ENCODE assay signal across 35 mouse cellular contexts in the genomic region with DNA sequence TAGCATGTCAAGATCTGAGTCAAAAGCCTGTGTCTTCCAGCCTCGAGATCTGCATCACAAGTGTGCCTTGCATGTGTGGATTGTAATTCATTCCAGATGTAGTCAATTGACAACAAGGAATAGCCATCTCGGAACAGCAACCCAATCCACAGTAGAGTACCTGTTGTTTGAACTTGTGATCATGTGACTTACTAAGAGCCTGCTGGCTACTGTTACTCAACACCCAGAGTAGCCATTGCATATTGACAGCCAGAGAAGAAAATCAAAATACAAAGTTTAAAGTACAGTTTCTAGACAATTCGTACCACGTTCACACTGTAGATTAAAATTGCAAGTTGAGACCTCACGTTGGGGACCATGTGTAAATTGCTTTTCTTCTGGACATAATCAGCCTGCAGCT.
"Had no signal": no experiment of that assay in that cellular context is flagged by ENCODE, and none has a peak within 500 bp of the region (broad histone marks: within the 10 kb centered on the region; RNA-seq: fewer than 3 reads in every experiment).

No protein-coding gene starts in this region.

- H3K4me3 ChIP-seq: heart, embryonic 10.5 days; heart, embryonic 12.5 days; heart, embryonic 13.5 days; heart, embryonic 15.5 days; hindbrain, embryonic 10.5 days; hindbrain, embryonic 12.5 days; hindbrain, embryonic 13.5 days; hindbrain, embryonic 15.5 days; intestine, embryonic 15.5 days; kidney, embryonic 15.5 days; left cerebral cortex, adult 2 months had no signal

- H3K27me3 ChIP-seq: heart, embryonic 12.5 days; heart, embryonic 13.5 days; heart, embryonic 15.5 days; hindbrain, embryonic 12.5 days; hindbrain, embryonic 13.5 days; hindbrain, embryonic 15.5 days; intestine, embryonic 15.5 days; kidney, embryonic 15.5 days had no signal

- H3K36me3 ChIP-seq: heart, embryonic 10.5 days; heart, embryonic 12.5 days; heart, embryonic 13.5 days; heart, embryonic 15.5 days; hindbrain, embryonic 10.5 days; hindbrain, embryonic 12.5 days; hindbrain, embryonic 13.5 days; hindbrain, embryonic 15.5 days; intestine, embryonic 15.5 days; kidney, embryonic 15.5 days had no signal

- ATAC-seq: hindbrain, embryonic 16.5 days; hindbrain, postnatal 0 days; inflammation-experienced regulatory T-cells, adult 6 months; intestine, embryonic 15.5 days; intestine, embryonic 16.5 days; intestine, postnatal 0 days had no signal

- H3K4me2 ChIP-seq: heart, embryonic 11.5 days; heart, embryonic 12.5 days; heart, embryonic 13.5 days; heart, embryonic 15.5 days; hindbrain, embryonic 12.5 days; hindbrain, embryonic 13.5 days; hindbrain, embryonic 14.5 days; hindbrain, embryonic 15.5 days; intestine, embryonic 15.5 days; kidney, embryonic 15.5 days had no signal

- H3K9ac ChIP-seq: heart, embryonic 12.5 days; heart, embryonic 13.5 days; heart, embryonic 15.5 days; hindbrain, embryonic 12.5 days; hindbrain, embryonic 13.5 days; hindbrain, embryonic 14.5 days; hindbrain, embryonic 15.5 days; intestine, embryonic 15.5 days; kidney, embryonic 15.5 days had no signal

- DNase-seq: heart, postnatal 10 days; heart, postnatal 14 days; heart, postnatal 36 days; heart, postnatal 4 days; kidney, adult 11 months; kidney, adult 18-20 months; kidney, adult 2 months; kidney, adult 8-10 months; kidney, adult 9 months; kidney, postnatal 10 days; kidney, postnatal 14 days; kidney, postnatal 25 days; kidney, postnatal 36 days; kidney, postnatal 4 days; layer of hippocampus, adult 9-11 months; layer of hippocampus, postnatal 36 days had no signal

- H3K4me1 ChIP-seq: heart, embryonic 10.5 days; heart, embryonic 12.5 days; heart, embryonic 13.5 days; heart, embryonic 15.5 days; hindbrain, embryonic 10.5 days; hindbrain, embryonic 12.5 days; hindbrain, embryonic 13.5 days; hindbrain, embryonic 15.5 days; intestine, embryonic 15.5 days; kidney, embryonic 15.5 days had no signal

- H3K9me3 ChIP-seq: heart, embryonic 13.5 days; heart, embryonic 15.5 days; hindbrain, embryonic 10.5 days; hindbrain, embryonic 12.5 days; hindbrain, embryonic 13.5 days; hindbrain, embryonic 15.5 days; intestine, embryonic 15.5 days; kidney, embryonic 15.5 days had no signal

- H3K27ac ChIP-seq: heart, embryonic 10.5 days; heart, embryonic 13.5 days; heart, embryonic 15.5 days; hindbrain, embryonic 10.5 days; hindbrain, embryonic 12.5 days; hindbrain, embryonic 13.5 days; hindbrain, embryonic 14.5 days; hindbrain, embryonic 15.5 days; hindbrain, postnatal 0 days; intestine, embryonic 15.5 days; kidney, embryonic 15.5 days; kidney, postnatal 0 days; left cerebral cortex, adult 2 months had no signal
